Mouse (Mus musculus) MN1 (cell line): Measurements from ENCODE around the gene CN725425.

ENCODE experiments used
- DNase-seq: peaks from one replicate; pipeline ENCODE4 v3.0.0-alpha.2; 2016; ENCODE audit warnings: low spot score

The CN725425 gene

GRCm38 (mm10) chr15:91199256-91199905 lies at the start of gene CN725425:
Gene CN725425 (plus strand): TSS chr15:91199494.
- DNase-seq, result no peak

- DNase-seq, result peak; percentile 4
Measured at GRCm38 (mm10) chr15:91152592-91152991, 46.7 kb upstream of the CN725425 start.

DNA sequence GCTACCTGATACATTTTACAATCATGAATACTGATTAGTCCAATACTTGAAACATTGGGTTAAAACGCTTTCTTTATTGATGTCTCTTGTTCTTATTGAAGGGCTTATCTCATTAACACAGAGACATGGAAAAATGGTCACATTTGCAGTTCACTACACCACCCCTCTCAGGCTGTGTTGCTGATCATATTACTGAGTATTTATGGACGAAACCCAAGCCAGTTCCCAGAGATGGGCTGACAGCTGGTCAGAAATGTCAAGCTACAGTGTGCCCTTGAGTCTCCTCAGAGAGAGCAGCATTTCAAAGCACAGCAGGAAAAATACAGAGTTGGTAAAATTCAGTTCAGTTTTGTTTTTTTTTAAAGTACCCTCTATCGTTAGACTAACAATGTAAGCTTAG lies 46.0 kb upstream of the CN725425 start:
- DNase-seq, result peak; percentile 3

DNA sequence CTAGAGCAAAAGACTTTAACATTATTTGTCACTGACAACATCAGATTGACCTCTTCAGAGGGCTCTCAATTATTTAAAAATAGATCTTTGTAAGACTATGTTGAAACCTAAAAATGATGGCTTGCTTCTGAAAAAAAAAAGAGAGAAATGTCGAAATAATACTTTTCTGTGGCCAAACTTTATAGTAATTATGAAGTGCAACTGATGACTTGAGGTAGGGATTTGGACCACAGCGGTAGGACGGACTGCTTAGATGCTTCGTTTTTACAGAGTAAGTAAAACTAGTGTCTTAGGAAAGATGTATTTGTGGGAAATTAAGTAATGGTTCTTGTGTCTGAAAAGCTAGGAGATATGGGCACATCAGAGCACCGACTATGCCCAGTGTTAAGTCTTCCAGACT lies 38.1 kb upstream of the CN725425 start:
- DNase-seq, result no peak

DNA sequence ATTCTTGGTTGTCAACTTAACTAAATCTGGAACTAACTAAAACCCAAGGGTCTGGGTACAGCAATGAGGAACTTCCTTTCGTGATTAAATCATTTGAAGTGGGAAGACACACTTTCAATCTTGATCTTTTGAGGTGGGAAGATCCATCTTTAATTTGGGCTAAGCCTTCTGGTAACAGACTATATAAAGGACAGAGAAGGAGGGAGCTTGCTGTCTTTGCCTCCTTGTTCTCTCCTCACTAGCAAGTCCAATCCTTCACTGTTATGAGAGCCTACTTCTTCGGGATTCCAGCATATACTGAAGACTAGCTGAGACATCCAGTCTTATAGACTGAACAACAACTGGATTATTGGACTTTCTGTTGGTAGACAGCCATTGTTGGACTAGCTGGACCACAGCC lies 35.8 kb upstream of the CN725425 start:
- no peak for DNase-seq

GRCm38 (mm10) chr15:91165021-91165420 lies 34.3 kb upstream of the CN725425 start:
- no peak for DNase-seq

- no peak for DNase-seq
Measured at GRCm38 (mm10) chr15:91167850-91168562, 31.3 kb upstream of the CN725425 start.

- DNase-seq, result no peak
Measured at GRCm38 (mm10) chr15:91170602-91171328, 28.5 kb upstream of the CN725425 start.

DNA sequence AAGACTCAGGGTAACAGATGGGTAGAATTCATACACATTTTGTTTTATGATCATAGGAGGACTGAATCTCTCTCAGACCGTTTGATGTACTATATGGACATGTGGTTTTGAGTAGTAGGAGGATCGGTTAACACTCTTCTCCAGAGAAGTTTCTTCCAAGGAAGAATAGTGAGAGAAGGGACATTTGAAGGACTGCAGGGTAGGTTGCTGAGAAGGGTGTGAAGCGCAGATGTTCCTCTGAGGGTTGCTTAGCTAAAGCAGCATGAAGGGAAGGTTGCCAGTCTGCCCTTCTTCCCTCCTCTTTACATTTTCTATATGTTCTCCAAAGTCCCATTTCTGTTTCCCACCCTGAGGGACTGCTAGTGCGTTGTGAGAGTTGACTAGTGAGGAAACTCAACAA lies 28.0 kb upstream of the CN725425 start:
- DNase-seq, result no peak

DNA sequence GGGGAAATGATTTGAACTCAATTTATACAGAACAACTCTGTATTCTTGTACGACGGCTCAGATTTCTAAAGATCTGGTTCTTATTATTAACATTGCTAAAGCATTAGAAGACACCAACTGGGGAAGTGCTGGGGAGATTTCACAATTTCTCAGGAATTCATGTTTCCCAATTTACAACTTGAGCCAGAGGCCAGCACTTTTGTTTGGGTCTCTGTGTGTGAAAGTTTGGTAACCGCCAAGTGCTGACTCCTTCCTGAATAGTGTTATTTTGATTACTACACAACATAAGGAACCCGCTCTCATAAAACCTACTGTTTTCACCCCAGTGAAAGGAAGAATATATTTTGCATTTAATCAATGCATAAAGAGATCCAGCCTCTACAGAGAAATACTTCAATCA lies 27.1 kb upstream of the CN725425 start:
- no peak for DNase-seq

DNA sequence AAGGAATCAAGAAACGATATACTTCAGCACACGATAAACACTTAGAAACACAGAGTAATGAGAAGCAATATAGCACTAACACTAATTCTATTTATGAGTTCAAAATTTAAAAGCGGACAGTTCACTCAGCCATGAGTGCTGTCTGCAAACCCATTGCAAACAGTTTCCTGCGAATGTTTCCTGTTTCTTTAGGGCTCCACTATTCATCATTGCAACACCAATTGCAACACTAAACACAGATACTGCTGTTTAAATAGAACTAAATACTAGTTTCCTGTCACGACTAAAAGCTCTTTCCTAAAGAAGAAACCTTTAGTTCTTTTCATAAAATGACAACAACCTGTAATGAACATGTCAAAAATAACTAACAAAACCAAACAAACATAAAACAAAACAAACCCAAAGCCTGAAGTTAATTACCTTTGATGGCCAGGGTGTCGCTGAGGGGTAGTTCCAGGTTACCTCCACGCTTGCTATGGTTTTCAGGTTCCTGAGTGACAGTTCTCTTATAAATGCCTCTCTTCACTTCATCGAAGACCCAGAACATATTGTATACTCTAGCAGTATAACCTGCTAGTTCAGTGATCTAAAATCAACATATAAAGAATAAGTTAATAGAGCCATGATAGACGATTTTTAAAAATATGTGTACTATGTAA lies 20.5 kb upstream of the CN725425 start:
- no peak for DNase-seq

- DNase-seq, result no peak
Measured at GRCm38 (mm10) chr15:91179911-91180622, 19.2 kb upstream of the CN725425 start.

GRCm38 (mm10) chr15:91186358-91186757 lies 12.9 kb upstream of the CN725425 start:
- DNase-seq, result no peak

DNA sequence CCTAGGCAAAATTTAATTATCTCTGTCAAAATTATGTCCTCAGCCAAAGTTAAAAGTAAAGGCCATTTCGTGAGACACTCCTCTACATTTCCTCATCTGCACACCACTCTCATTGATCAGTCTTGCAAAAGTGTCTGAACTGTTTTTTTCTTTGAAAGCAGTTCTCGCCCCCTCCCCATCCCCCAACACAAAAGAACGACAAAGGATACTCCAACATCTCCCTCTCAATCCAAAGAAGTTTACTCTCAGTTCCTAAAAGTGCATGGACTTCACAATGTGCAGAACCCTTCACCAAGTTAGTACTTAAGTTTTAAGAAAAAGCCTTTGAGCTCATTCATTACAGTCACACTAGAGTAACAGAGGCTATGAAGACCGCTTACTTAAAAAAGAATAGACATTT lies 9.3 kb upstream of the CN725425 start:
- no peak for DNase-seq

DNA sequence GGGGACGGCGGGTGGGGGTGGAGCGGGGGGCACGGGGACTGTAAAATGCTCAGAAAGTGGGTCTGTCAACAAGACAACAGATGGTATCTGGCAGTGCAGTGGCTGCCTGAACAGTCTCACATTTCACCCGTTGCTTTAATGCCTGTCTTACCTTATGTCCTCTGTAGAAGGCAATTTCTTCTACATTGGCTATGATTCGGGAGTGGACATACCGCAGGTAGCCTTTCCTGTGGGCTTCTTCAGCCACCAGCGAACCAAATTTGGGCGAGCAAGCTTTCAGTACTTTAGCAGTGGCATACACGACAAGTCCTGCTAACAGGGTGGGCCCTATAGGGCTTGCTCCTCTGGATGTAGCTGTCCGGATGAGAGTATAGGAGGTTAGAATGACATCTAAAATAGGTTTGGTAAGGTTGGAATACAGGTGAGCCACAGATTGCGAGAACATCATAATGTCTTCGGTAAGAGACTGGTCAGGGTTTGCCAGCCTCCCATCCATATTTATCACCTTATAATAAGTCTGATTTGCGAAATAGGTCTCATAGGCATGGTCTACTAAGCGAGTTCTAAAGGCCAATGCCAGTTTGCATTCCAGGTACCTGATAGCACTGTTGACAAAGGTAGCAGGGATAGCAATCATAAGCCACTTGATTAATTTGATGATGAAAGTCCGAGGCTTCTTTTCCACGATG lies 8.6 kb upstream of the CN725425 start:
- no peak for DNase-seq

DNA sequence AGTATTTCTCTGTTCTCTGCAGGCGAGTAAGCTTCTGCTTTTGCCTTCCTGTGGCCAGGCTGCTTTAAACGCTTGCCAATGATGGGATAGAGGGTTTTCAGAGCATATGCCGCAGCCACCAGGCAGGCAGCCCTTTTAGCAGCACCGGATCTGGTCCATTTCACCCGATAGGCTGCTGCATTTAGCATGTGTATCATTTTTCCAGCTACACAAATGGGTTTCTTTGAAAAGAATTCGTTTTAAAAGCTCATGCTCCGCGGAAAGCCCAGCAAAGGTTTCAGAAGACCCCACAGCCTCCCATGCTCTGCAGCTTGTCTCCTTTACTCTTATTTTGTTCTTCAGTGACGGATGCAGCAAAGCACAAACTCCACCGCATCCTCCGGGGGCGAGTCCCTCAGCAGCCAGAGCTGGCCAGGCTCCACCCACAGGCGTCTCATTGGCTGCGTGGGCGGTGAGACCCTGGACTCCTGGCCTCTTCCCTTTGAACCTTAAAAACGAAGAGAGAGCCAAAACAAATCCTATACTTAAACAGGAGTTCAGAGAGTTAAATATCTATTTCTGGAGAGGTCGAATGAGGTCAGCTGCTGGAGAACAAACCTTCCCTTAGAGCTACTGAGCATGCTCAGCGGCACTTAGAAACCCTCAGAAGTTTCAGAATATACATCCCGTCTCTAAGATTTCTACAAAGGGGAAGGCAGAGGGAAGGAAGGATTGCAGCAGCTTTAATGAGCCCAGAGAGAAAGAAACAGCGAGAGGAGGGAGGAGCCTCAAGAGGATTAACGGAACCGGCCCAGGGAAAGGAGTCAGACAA lies 7.7 kb upstream of the CN725425 start, which contains the start of gene Abcd2:
TSS of gene Abcd2 (minus strand) at position 388 of the 811 bp plus-strand sequence.
- no peak for DNase-seq

GRCm38 (mm10) chr15:91192223-91192598 lies 7.1 kb upstream of the CN725425 start:
- no peak for DNase-seq

DNA sequence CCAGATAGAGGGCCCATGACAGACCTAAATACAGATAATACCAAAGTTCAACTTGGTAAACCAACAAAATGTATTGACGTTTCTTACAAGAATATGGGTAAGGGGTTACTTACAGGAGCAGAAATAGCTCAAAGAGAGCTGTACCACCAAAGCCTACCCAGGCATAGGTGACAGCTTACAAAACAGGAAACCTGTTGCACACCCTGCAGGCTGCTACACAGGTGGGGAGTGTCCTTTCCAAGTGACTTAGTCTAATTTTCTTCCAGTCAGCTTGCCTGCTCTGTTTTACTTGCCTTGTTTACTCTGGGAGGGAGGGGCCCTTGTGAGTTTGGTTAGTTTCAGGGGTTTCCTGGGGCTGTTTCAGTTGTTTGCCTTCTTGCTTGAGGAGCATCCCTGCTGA lies 1.5 kb downstream of the CN725425 start:
- no peak for DNase-seq

DNA sequence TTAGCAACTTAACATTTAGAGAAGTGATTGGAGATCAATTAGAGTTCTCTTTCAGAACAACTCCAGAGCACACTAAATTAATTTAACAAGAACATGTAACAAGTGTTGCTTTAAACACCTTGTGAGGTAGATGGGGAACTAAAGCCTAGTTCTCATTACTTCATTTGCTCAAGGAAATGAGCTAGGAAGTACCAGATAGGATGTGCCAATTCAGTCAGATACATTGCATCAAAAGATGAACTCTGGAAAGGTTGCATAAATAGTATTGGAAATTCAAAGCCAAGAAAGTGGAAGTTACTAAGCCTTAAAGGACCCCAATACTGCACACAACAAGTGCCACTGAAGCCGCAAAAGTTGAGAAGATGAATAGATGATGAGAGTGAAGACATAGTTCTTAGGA lies 3.2 kb downstream of the CN725425 start:
- no peak for DNase-seq

- no peak for DNase-seq
Measured at GRCm38 (mm10) chr15:91203521-91203920, 4.2 kb downstream of the CN725425 start.
